Mouse (Mus musculus): ENCODE results near the gene Loxl3. TPM values are rescaled to one million over a fixed set of nuclear protein-coding genes. Genes with fewer than 3 reads are reported as not detected.

Loxl3 gene
- polyA plus RNA-seq, 1 experiment from 2014 or later = 10.1 TPM

DNA sequence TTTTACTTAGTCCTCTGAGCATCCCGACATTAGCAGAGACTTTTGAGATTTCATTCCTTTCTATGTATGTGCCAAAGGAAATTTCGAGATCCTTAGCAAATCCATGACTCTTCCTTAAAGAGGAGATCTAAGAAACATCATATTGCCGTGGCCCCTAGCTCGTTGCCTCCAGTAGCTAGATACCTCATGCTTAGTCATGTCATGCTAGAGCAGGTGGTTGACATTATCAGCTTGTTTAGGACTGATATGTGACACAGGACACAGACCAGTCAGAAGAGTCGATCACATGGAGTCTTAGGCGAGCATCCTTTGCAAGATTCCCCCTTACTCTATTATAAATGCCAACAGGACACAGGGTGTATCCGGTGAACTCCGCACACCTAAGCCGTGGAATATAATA is 11.0 kb upstream of the Loxl3 start:
- Histone ChIP-seq H3K4me2 (ENCODE audit: low read depth, severe bottlenecking) (no peak overlapping the region), H3K9me3 (ENCODE audit: control insufficient read depth, low read length) (no peaks in the 10 kb centered on the region), H3K9ac (ENCODE audit: low read length) (no peak overlapping the region), H3K27me3 (ENCODE audit: control insufficient read depth, insufficient read depth, low read length) (no peaks in the 10 kb centered on the region), H3K27ac (replicated peaks; ENCODE audit: low read depth, low read length) (no peak overlapping the region), H3K4me1 (ENCODE audit: control insufficient read depth, insufficient read depth, low read length) (no peaks in the 10 kb centered on the region), H3K36me3 (ENCODE audit: control insufficient read depth, insufficient read depth, low read length) (no peaks in the 10 kb centered on the region), H3K4me3 (ENCODE audit: low read depth, low read length) (no peak overlapping the region)
- DNase-seq (ENCODE audit: low spot score) (no peak), ATAC-seq (ENCODE audit: insufficient number of reproducible peaks, low FRiP score, low TSS enrichment, low read depth) (no peak)
- WGBS = 81% methylated on average over 9 of the region's 9 CpGs

DNA sequence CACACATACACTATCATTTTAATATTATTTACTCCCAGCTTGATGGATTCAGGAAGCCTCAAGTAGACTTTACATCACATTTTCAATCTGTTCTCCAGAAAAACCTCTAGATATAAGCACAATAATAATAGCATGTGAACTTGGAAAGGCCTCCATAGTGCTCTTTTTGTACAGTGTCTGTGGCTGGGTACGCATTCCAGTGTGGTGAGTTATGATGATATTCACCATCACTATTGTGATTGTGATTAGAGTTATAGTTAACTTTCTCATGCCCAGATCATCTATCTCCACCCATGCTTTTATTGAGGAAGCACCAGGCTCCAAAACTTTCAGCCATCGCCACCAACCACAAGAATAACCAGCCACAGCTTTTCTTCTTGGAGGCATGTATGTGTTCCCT is 10.2 kb upstream of the Loxl3 start:
- Histone ChIP-seq H3K27me3 (ENCODE audit: control insufficient read depth, insufficient read depth, low read length) (no peaks in the 10 kb centered on the region), H3K4me3 (ENCODE audit: low read depth, low read length) (no peak overlapping the region), H3K4me1 (ENCODE audit: control insufficient read depth, insufficient read depth, low read length) (no peaks in the 10 kb centered on the region), H3K9me3 (ENCODE audit: control insufficient read depth, low read length) (no peaks in the 10 kb centered on the region), H3K27ac (replicated peaks; ENCODE audit: low read depth, low read length) (no peak overlapping the region), H3K36me3 (ENCODE audit: control insufficient read depth, insufficient read depth, low read length) (no peaks in the 10 kb centered on the region), H3K4me2 (ENCODE audit: low read depth, severe bottlenecking) (no peak overlapping the region), H3K9ac (ENCODE audit: low read length) (no peak overlapping the region)
- WGBS = 96% methylated on average over 2 of the region's 2 CpGs
- DNase-seq (ENCODE audit: low spot score) (no peak), ATAC-seq (ENCODE audit: insufficient number of reproducible peaks, low FRiP score, low TSS enrichment, low read depth) (no peak)

DNA sequence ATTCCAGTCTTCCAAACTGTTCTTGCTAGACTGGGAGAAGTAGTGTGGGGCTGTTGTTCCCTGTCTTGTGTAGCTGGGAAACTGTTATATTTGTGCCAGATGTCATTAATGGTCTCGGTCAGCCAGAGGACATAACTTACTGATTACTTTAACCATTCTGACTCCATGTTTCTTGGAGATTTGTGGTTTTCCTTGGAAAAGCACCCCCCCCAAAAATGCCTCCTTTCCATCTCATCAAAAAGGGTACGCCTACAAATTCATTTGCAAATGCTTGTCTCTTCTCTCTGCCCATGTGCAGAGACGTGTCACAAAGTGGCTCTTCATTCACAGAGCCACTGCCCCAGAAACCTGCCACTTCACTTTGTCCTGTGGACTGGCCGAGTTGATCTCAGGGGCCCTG is 9.6 kb upstream of the Loxl3 start:
- no peaks in the 10 kb centered on the region for H3K4me1 ChIP-seq (ENCODE audit: control insufficient read depth, insufficient read depth, low read length)
- no peak overlapping the region for H3K9ac ChIP-seq (ENCODE audit: low read length)
- H3K27me3 ChIP-seq (ENCODE audit: control insufficient read depth, insufficient read depth, low read length) = no peaks in the 10 kb centered on the region
- no peaks in the 10 kb centered on the region for H3K36me3 ChIP-seq (ENCODE audit: control insufficient read depth, insufficient read depth, low read length)
- H3K27ac ChIP-seq (replicated peaks; ENCODE audit: low read depth, low read length) = no peak overlapping the region
- H3K4me2 ChIP-seq (ENCODE audit: low read depth, severe bottlenecking) = no peak overlapping the region
- ATAC-seq (ENCODE audit: insufficient number of reproducible peaks, low FRiP score, low TSS enrichment, low read depth) = no peak
- WGBS = 62% methylated on average over 4 of the region's 4 CpGs
- H3K4me3 ChIP-seq (ENCODE audit: low read depth, low read length) = no peak overlapping the region
- H3K9me3 ChIP-seq (ENCODE audit: control insufficient read depth, low read length) = no peaks in the 10 kb centered on the region
- no peak for DNase-seq (ENCODE audit: low spot score)

DNA sequence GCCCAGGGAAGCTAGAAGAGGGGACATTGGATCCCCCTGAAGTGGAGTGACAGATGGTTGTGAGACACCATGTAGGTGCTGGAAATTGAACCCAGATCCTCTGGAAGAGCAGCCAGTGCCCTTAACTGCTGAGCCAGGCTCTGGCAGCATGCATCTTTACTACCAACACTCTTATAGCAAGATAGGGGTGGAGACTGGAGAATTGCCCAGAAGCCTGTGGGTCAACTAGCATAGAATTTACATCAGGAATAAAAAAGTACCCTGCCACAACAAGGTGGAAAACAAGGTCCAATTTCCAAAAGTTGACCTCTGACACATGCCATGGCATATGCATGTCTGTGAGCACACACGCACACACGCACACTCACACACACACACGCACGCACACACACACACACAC is 8.8 kb upstream of the Loxl3 start:
- Histone ChIP-seq H3K36me3 (ENCODE audit: control insufficient read depth, insufficient read depth, low read length) (no peaks in the 10 kb centered on the region), H3K9me3 (ENCODE audit: control insufficient read depth, low read length) (no peaks in the 10 kb centered on the region), H3K4me3 (ENCODE audit: low read depth, low read length) (no peak overlapping the region), H3K4me2 (ENCODE audit: low read depth, severe bottlenecking) (no peak overlapping the region), H3K9ac (ENCODE audit: low read length) (no peak overlapping the region), H3K4me1 (ENCODE audit: control insufficient read depth, insufficient read depth, low read length) (no peaks in the 10 kb centered on the region), H3K27me3 (ENCODE audit: control insufficient read depth, insufficient read depth, low read length) (peaks cover 1% of the 10 kb centered on the region; the same call in 1 of the 2 replicates), H3K27ac (replicated peaks; ENCODE audit: low read depth, low read length) (no peak overlapping the region)
- ATAC-seq (ENCODE audit: insufficient number of reproducible peaks, low FRiP score, low TSS enrichment, low read depth) (no peak), DNase-seq (ENCODE audit: low spot score) (no peak)
- WGBS = 100% methylated on average over 4 of the region's 4 CpGs

DNA sequence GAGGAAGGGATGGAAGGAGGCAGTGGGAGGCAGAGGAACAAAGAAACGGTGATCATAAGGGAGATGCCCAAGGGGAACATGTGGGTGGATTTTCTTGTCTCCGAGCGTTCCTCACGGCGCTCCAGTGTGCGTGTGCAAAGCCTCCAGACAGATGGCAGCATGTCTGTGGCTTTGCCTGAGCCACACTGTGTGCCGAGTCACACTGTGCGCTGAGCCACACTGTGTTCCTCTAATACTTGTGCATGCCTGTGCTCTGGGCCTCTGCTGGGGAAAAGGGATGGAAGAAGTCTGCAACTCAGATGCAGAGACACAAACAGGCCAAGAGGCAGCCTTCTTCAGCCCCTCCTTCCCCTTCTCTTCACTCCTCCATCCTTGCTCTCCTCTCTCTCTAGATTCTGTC is 6.7 kb upstream of the Loxl3 start:
- Histone ChIP-seq H3K4me2 (ENCODE audit: low read depth, severe bottlenecking) (no peak overlapping the region), H3K27me3 (ENCODE audit: control insufficient read depth, insufficient read depth, low read length) (peaks cover 22% of the 10 kb centered on the region), H3K4me1 (ENCODE audit: control insufficient read depth, insufficient read depth, low read length) (peaks cover 4% of the 10 kb centered on the region), H3K36me3 (ENCODE audit: control insufficient read depth, insufficient read depth, low read length) (no peaks in the 10 kb centered on the region), H3K27ac (replicated peaks; ENCODE audit: low read depth, low read length) (no peak overlapping the region), H3K9me3 (ENCODE audit: control insufficient read depth, low read length) (no peaks in the 10 kb centered on the region), H3K4me3 (ENCODE audit: low read depth, low read length) (no peak overlapping the region), H3K9ac (ENCODE audit: low read length) (0 out of 2 replicates have a peak overlapping the region, but pooled peaks have one; percentile 27)
- WGBS = 77% methylated on average over 8 of the region's 8 CpGs
- ATAC-seq (ENCODE audit: insufficient number of reproducible peaks, low FRiP score, low TSS enrichment, low read depth) = no peak
- DNase-seq (ENCODE audit: low spot score) = no peak

DNA sequence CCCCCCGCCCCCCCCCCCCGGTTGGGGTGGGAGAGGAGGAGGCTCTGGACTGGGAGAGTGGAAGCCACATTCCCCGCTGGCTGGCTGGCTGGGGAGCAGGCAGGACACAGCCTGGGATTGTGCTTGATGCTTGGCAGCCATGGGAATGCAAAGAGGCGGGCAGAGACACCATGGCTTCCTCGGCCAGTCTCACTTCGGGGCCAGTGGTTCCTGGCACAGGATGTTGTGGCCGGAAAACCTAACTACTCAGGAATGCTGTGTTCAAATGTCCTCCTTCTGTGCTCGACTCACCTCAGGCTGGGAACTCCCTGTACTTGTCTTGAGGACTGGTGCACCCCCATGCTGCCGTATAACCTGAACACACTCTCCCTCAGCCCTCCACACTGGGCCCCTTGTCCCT is 6.3 kb upstream of the Loxl3 start:
- WGBS = 59% methylated on average over 8 of the region's 9 CpGs
- DNase-seq (ENCODE audit: low spot score) (no peak), ATAC-seq (ENCODE audit: insufficient number of reproducible peaks, low FRiP score, low TSS enrichment, low read depth) (no peak)
- no peaks in the 10 kb centered on the region for H3K9me3 ChIP-seq (ENCODE audit: control insufficient read depth, low read length)
- H3K27ac ChIP-seq (replicated peaks; ENCODE audit: low read depth, low read length) = no peak overlapping the region
- H3K27me3 ChIP-seq (ENCODE audit: control insufficient read depth, insufficient read depth, low read length) = peaks cover 23% of the 10 kb centered on the region
- 0 out of 2 replicates have a peak overlapping the region, but pooled peaks have one; percentile 27 for H3K9ac ChIP-seq (ENCODE audit: low read length)
- H3K4me3 ChIP-seq (ENCODE audit: low read depth, low read length) = no peak overlapping the region
- H3K36me3 ChIP-seq (ENCODE audit: control insufficient read depth, insufficient read depth, low read length) = no peaks in the 10 kb centered on the region
- peaks cover 6% of the 10 kb centered on the region for H3K4me1 ChIP-seq (ENCODE audit: control insufficient read depth, insufficient read depth, low read length)
- no peak overlapping the region for H3K4me2 ChIP-seq (ENCODE audit: low read depth, severe bottlenecking)

DNA sequence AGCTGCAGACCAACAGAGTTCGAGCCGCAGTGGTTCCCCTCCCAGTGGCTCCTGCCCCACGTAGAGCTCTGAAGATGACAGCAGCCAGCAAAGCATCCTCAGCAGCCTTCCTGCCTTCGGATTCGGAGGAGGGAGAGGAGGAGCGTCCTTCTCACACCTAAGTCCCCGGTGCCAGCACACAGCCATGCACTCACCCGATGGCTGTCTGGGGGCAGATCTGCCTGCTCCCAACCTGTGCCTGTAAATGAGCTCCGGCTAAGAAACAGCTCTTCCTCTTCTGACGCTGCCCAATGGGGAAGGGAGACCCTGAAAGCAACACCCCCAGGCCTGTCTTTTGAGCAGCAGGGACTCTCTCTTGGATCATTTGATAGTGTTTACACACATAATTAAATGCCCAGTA is 4.2 kb upstream of the Loxl3 start:
- no peak overlapping the region for H3K9ac ChIP-seq (ENCODE audit: low read length)
- WGBS = 20% methylated on average over 10 of the region's 10 CpGs
- H3K4me1 ChIP-seq (ENCODE audit: control insufficient read depth, insufficient read depth, low read length) = peaks cover 6% of the 10 kb centered on the region
- ATAC-seq (ENCODE audit: insufficient number of reproducible peaks, low FRiP score, low TSS enrichment, low read depth) (no peak), DNase-seq (ENCODE audit: low spot score) (no peak)
- H3K36me3 ChIP-seq (ENCODE audit: control insufficient read depth, insufficient read depth, low read length) = no peaks in the 10 kb centered on the region
- H3K4me3 ChIP-seq (ENCODE audit: low read depth, low read length) = no peak overlapping the region
- no peak overlapping the region for H3K4me2 ChIP-seq (ENCODE audit: low read depth, severe bottlenecking)
- peaks cover 23% of the 10 kb centered on the region for H3K27me3 ChIP-seq (ENCODE audit: control insufficient read depth, insufficient read depth, low read length)
- H3K27ac ChIP-seq (replicated peaks; ENCODE audit: low read depth, low read length) = no peak overlapping the region
- H3K9me3 ChIP-seq (ENCODE audit: control insufficient read depth, low read length) = no peaks in the 10 kb centered on the region

DNA sequence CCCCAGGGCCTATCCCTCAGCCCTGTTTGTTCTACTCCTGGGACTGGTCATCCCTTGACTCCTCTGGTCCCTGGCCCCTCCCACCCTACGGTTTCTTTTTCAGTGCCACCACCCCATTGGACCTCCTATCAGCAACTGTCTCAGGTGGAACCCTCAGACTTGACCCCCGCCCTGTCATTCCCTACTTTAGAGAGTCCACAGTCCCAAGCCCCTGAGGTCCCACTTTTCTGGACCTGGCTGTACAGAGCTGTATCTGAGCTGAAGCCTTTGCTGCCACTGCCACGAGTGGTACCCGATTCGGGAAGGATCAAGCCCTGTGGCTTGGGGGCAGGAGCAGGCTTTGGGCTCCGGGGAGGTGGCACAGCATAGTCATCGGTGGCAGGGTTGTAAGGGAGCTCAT is 2.9 kb upstream of the Loxl3 start:
- Histone ChIP-seq H3K27me3 (ENCODE audit: control insufficient read depth, insufficient read depth, low read length) (peaks cover 23% of the 10 kb centered on the region), H3K27ac (replicated peaks; ENCODE audit: low read depth, low read length) (no peak overlapping the region), H3K4me3 (ENCODE audit: low read depth, low read length) (no peak overlapping the region), H3K4me1 (ENCODE audit: control insufficient read depth, insufficient read depth, low read length) (peaks cover 6% of the 10 kb centered on the region), H3K4me2 (ENCODE audit: low read depth, severe bottlenecking) (no peak overlapping the region), H3K9ac (ENCODE audit: low read length) (no peak overlapping the region), H3K9me3 (ENCODE audit: control insufficient read depth, low read length) (no peaks in the 10 kb centered on the region), H3K36me3 (ENCODE audit: control insufficient read depth, insufficient read depth, low read length) (no peaks in the 10 kb centered on the region)
- ATAC-seq (ENCODE audit: insufficient number of reproducible peaks, low FRiP score, low TSS enrichment, low read depth) (no peak), DNase-seq (ENCODE audit: low spot score) (no peak)
- WGBS = 60% methylated on average over 7 of the region's 7 CpGs

DNA sequence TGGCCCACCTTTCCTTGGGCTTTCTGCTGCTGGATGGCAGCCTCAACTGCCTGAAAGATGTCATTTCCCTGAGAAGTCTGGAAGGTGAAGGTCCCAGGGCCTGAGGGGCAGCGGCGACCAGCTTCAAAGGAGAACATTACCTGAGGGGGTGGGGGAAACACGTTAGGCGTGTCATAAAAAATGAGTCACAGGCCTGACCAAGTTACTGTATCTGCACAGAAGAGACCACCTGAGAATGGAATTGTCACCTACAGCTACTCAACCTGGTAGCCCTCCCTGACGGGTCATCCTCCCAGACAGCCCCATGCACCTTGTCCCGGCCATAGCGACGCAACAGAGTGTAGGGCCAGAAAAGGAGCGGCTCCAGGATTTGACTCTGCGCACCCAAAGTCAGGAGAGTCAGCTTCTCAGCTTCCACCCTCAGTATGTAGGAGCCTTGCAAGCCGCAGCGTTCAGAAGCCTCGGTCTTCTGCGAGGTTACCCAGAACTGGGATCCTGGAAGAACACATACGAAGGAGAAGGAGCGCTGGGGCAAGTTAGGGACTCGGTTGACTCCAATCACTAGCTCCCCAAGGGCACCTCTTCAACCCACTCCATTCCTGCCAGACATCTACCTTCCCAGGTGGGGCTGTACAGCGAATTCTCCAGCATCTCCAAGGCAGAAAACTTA is 1.9 kb upstream of the Loxl3 start:
- no peak for DNase-seq (ENCODE audit: low spot score)
- Histone ChIP-seq H3K36me3 (ENCODE audit: control insufficient read depth, insufficient read depth, low read length) (no peaks in the 10 kb centered on the region), H3K9ac (ENCODE audit: low read length) (0 out of 2 replicates have a peak overlapping the region, but pooled peaks have one; percentile 14), H3K4me3 (ENCODE audit: low read depth, low read length) (peak overlapping the region; percentile 50), H3K27me3 (ENCODE audit: control insufficient read depth, insufficient read depth, low read length) (peaks cover 23% of the 10 kb centered on the region), H3K4me1 (ENCODE audit: control insufficient read depth, insufficient read depth, low read length) (peaks cover 6% of the 10 kb centered on the region), H3K9me3 (ENCODE audit: control insufficient read depth, low read length) (no peaks in the 10 kb centered on the region), H3K27ac (replicated peaks; ENCODE audit: low read depth, low read length) (no peak overlapping the region; the same call in 1 of the 2 replicates), H3K4me2 (ENCODE audit: low read depth, severe bottlenecking) (peak overlapping the region; percentile 59)
- no peak for ATAC-seq (ENCODE audit: insufficient number of reproducible peaks, low FRiP score, low TSS enrichment, low read depth)
- 15% methylated on average over 18 of the region's 18 CpGs for WGBS

Measured in limb, embryonic 11.5 days (tissue).